Mouse (Mus musculus) heart, embryonic 16.5 days (tissue): ENCODE data around the gene Fam50a. TPM values are rescaled to one million over a fixed set of nuclear protein-coding genes. Genes with fewer than 3 reads are reported as not detected.

Experiments
- ATAC-seq: fragments of 200-750 bp; cut with Nextera tagmentation; replicated peaks from 2 replicates; pipeline ENCODE4 v1.8.0; 2017; ENCODE audit warnings: moderate number of reproducible peaks; ENCODE audit not compliant: insufficient read depth, low FRiP score; ENCODE audit errors: extremely low read depth
- H3K27ac ChIP-seq: fragments of 300-500 bp; sonication (generic); 2 replicates; pipeline ENCODE4 v1.5.1; 2014; ENCODE audit warnings: mild to moderate bottlenecking, low read length, control low read depth, moderate library complexity
- H3K27me3 ChIP-seq: fragments of 300-500 bp; sonication (generic); 2 replicates; pipeline ENCODE4 v1.6.1; 2014; ENCODE audit warnings: low read length, mixed read lengths; ENCODE audit not compliant: control insufficient read depth, insufficient read depth
- H3K36me3 ChIP-seq: fragments of 300-500 bp; sonication (generic); 2 replicates; pipeline ENCODE4 v1.6.1; 2014; ENCODE audit not compliant: control insufficient read depth, insufficient read depth
- H3K4me1 ChIP-seq: fragments of 300-500 bp; sonication (generic); 2 replicates; pipeline ENCODE4 v1.6.1; 2014; ENCODE audit warnings: low read length, mixed read lengths; ENCODE audit not compliant: control insufficient read depth, insufficient read depth
- H3K4me2 ChIP-seq: fragments of 300-500 bp; sonication (generic); 2 replicates; pipeline ENCODE4 v1.6.1; 2014; ENCODE audit warnings: low read depth, mild to moderate bottlenecking, control low read depth, low read length
- H3K4me3 ChIP-seq: fragments of 300-500 bp; sonication (generic); 2 replicates; pipeline ENCODE4 v1.5.1; 2014; ENCODE audit warnings: mild to moderate bottlenecking, control low read depth, low read length
- H3K9ac ChIP-seq: fragments of 300-500 bp; sonication (generic); 2 replicates; pipeline ENCODE4 v1.6.1; 2014; ENCODE audit warnings: low read length, control low read depth
- H3K9me3 ChIP-seq: fragments of 300-500 bp; sonication (generic); replicated peaks from 2 replicates; pipeline ENCODE4 v1.6.1; 2016; ENCODE audit warnings: low read length; ENCODE audit not compliant: control insufficient read depth
- WGBS: fragments of 180-500 bp; shearing (Covaris S2); extraction: QIAGEN DNeasy Blood & Tissue Kit; methylation state at CpG from one replicate; pipeline ENCODE4 v1.1.7; 2014; 5-methylcytosine and 5-hydroxymethylcytosine counted together
- polyA plus RNA-seq: library from polyadenylated mRNA; unstranded; fragments of >200 nt; fragmentation: Nextera tagmentation; extraction: Ambion mirVana; gene quantifications from 2 replicates; pipeline ENCODE4 v1.2.1, GENCODE M21; 2015

Gene Fam50a
- polyA plus RNA-seq: 55.0 and 56.6 TPM in 2 replicates

GRCm38 (mm10) chrX:74312540-74313464, at the start of gene Fam50a:
Gene Fam50a (plus strand): TSS chrX:74313033.
- no peaks in the 10 kb centered on the region for H3K9me3 ChIP-seq
- peak within 1 kb of the TSS; percentile 61 for H3K4me2 ChIP-seq
- peak within 1 kb of the TSS; percentile 73 for H3K4me3 ChIP-seq
- no peaks in the 10 kb centered on the region for H3K4me1 ChIP-seq
- ATAC-seq: peak; percentile 95
- H3K9ac ChIP-seq: peak within 1 kb of the TSS; percentile 82
- H3K36me3 ChIP-seq: peaks cover 18% of the 10 kb centered on the region
- no peaks in the 10 kb centered on the region for H3K27me3 ChIP-seq
- 18% methylated on average over 59 of the region's 59 CpGs for WGBS
- peak within 1 kb of the TSS; percentile 88 for H3K27ac ChIP-seq

- Histone ChIP-seq H3K4me3 (peak overlapping the region; percentile 72), H3K27me3 (no peaks in the 10 kb centered on the region), H3K9ac (peak overlapping the region; percentile 62), H3K27ac (peak overlapping the region; percentile 90), H3K9me3 (no peaks in the 10 kb centered on the region), H3K4me2 (peak overlapping the region; percentile 55), H3K36me3 (peaks cover 3% of the 10 kb centered on the region; the same call in 1 of the 2 replicates), H3K4me1 (no peaks in the 10 kb centered on the region)
- WGBS: 25% methylated on average over 3 of the region's 3 CpGs
- peak; percentile 26 for ATAC-seq
These were observed 43.1 kb upstream of the Fam50a start for GRCm38 (mm10) chrX:74269736-74270061.

GRCm38 (mm10) chrX:74270062-74270901, 42.6 kb upstream of the Fam50a start, which contains the start of gene Rpl10:
Gene Rpl10 (plus strand): TSS chrX:74270812.
- H3K9ac ChIP-seq: peak within 1 kb of the TSS; percentile 81
- 9% methylated on average over 42 of the region's 42 CpGs for WGBS
- H3K4me2 ChIP-seq: peak within 1 kb of the TSS; percentile 71
- ATAC-seq: peak; percentile 92
- H3K36me3 ChIP-seq: peaks cover 3% of the 10 kb centered on the region; the same call in 1 of the 2 replicates
- H3K4me1 ChIP-seq: no peaks in the 10 kb centered on the region
- peak within 1 kb of the TSS; percentile 90 for H3K27ac ChIP-seq
- H3K27me3 ChIP-seq: no peaks in the 10 kb centered on the region
- no peaks in the 10 kb centered on the region for H3K9me3 ChIP-seq
- peak within 1 kb of the TSS; percentile 72 for H3K4me3 ChIP-seq

GRCm38 (mm10) chrX:74270902-74271551, 41.8 kb upstream of the Fam50a start:
- Histone ChIP-seq H3K27ac (peak overlapping the region; percentile 73), H3K9ac (peak overlapping the region; percentile 81), H3K36me3 (peaks cover 3% of the 10 kb centered on the region; the same call in 1 of the 2 replicates), H3K4me3 (peak overlapping the region; percentile 72), H3K9me3 (no peaks in the 10 kb centered on the region), H3K27me3 (no peaks in the 10 kb centered on the region), H3K4me1 (no peaks in the 10 kb centered on the region), H3K4me2 (peak overlapping the region; percentile 71)
- 12% methylated on average over 27 of the region's 27 CpGs for WGBS
- ATAC-seq: no peak

DNA sequence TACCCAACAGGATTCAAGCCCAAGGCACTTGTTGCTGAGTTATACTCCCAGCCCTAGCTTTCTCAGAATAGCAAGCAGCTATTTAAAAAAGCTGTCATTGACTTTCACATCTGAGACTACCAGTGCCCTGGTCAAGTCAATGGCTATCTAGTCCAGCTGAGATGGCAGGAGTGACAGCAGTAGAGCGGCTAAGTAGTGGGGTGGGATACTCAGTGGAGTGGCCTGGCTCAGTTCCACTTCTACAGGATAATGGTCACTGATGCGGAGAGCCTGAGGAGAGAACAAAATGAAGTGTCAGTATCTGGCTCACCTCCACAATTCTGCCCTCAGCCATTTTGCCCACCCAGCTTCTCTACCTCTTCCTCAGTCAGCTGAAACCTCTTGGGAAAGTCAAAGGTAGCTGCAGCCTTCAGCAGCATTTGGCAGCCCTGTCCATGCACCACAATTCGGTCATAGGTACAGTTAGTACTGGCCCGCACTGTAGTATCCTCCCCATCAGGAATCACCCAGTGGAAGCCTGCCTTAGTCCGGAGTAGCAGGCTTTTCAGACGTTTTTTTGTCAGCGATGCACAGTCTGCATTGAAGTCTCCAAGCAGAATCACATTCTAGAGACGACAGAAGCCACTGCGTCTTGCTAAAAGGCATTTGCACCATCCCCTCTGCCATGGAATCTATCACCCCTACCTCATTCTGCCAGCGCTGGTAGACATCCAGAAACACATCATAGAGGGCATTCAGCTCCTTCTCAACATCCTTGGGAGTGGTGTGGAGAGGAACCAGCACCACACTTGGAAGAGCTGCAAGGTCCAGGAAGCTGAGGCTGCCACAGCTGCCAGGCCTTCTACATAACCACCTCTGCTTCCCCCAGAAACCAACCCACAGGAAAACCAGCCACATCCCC, 39.2 kb upstream of the Fam50a start:
- Histone ChIP-seq H3K9me3 (no peaks in the 10 kb centered on the region), H3K36me3 (peaks cover 3% of the 10 kb centered on the region; the same call in 1 of the 2 replicates), H3K4me3 (no peak overlapping the region), H3K4me2 (no peak overlapping the region), H3K27ac (no peak overlapping the region; the same call in 1 of the 2 replicates), H3K4me1 (no peaks in the 10 kb centered on the region), H3K27me3 (no peaks in the 10 kb centered on the region), H3K9ac (no peak overlapping the region)
- WGBS: 29% methylated on average over 10 of the region's 10 CpGs
- no peak for ATAC-seq

- 72% methylated on average over 8 of the region's 8 CpGs for WGBS
- no peak overlapping the region for H3K4me2 ChIP-seq
- ATAC-seq: no peak
These were observed 34.9 kb upstream of the Fam50a start for GRCm38 (mm10) chrX:74277916-74278315.

GRCm38 (mm10) chrX:74281041-74281731, 31.6 kb upstream of the Fam50a start:
- H3K4me3 ChIP-seq: peak overlapping the region; percentile 67
- H3K27me3 ChIP-seq: no peaks in the 10 kb centered on the region
- no peaks in the 10 kb centered on the region for H3K9me3 ChIP-seq
- peak overlapping the region; percentile 72 for H3K9ac ChIP-seq
- no peaks in the 10 kb centered on the region for H3K36me3 ChIP-seq
- H3K27ac ChIP-seq: peak overlapping the region; percentile 93
- peaks cover 3% of the 10 kb centered on the region; the same call in 1 of the 2 replicates for H3K4me1 ChIP-seq
- peak overlapping the region; percentile 79 for H3K4me2 ChIP-seq
- WGBS: 8% methylated on average over 13 of the region's 14 CpGs
- ATAC-seq: 0 out of 2 replicates have a peak, but pooled peaks have one; percentile 13

More at GRCm38 (mm10) chrX:74277916-74278315, 34.9 kb upstream of the Fam50a start:
- Histone ChIP-seq H3K27ac (no peak overlapping the region), H3K4me3 (no peak overlapping the region), H3K27me3 (no peaks in the 10 kb centered on the region), H3K9me3 (no peaks in the 10 kb centered on the region), H3K4me1 (no peaks in the 10 kb centered on the region), H3K36me3 (peaks cover 3% of the 10 kb centered on the region; the same call in 1 of the 2 replicates), H3K9ac (no peak overlapping the region)
